Mouse (Mus musculus) adrenal gland, adult (tissue): Measurements from ENCODE around the gene Mrpl40.
A peak's percentile ranks its signal among the peaks of the same experiment; 100 is the strongest.
"Not testable (repeated sequence)": the region's sequence is repeated elsewhere in the genome, so short reads cannot be mapped to it uniquely, and the experiment has no call there.

Source experiments
- DNase-seq, 2 experiments: peaks; one replicate each; pipeline ENCODE4 v3.0.0; 2022 to 2023; ENCODE audit warnings: low spot score in 1 of 2; ENCODE audit not compliant: inconsistent age in 2 of 2

Gene Mrpl40

GRCm38 (mm10) chr16:18876442-18877308, at the start of gene Mrpl40, which contains the start of gene Hira:
Gene Mrpl40 (minus strand): TSS chr16:18876862.
Gene Hira (plus strand): TSS chr16:18877037.
- DNase-seq, result peak; percentile 98 to 99

- peak in 1 of 2 experiments; percentile 25 for DNase-seq
Observed at GRCm38 (mm10) chr16:18921771-18922170, 45.1 kb upstream of the Mrpl40 start.

- no peak for DNase-seq
Observed at GRCm38 (mm10) chr16:18916064-18916463, 39.4 kb upstream of the Mrpl40 start.

GRCm38 (mm10) chr16:18905648-18906047, 29.0 kb upstream of the Mrpl40 start:
- no peak for DNase-seq

GRCm38 (mm10) chr16:18896429-18896828, 19.8 kb upstream of the Mrpl40 start:
- no peak for DNase-seq

- DNase-seq, result no peak
Observed at GRCm38 (mm10) chr16:18895249-18895648, 18.6 kb upstream of the Mrpl40 start.

- no peak for DNase-seq
Observed at GRCm38 (mm10) chr16:18893840-18894372, 17.2 kb upstream of the Mrpl40 start.

- DNase-seq, result no peak
Observed at GRCm38 (mm10) chr16:18884044-18884443, 7.4 kb upstream of the Mrpl40 start.

GRCm38 (mm10) chr16:18878091-18878720, 1.5 kb upstream of the Mrpl40 start:
- DNase-seq, result no peak

- DNase-seq, result peak in 1 of 2 experiments; percentile 90
Observed at GRCm38 (mm10) chr16:18877386-18878090, 876 bp upstream of the Mrpl40 start.

- no peak for DNase-seq
Observed at GRCm38 (mm10) chr16:18876091-18876441, 596 bp downstream of the Mrpl40 start.

- not testable (repeated sequence) for DNase-seq
Observed at GRCm38 (mm10) chr16:18870495-18870894, 6.2 kb downstream of the Mrpl40 start.

- DNase-seq, result peak; percentile 83 to 92
Observed at GRCm38 (mm10) chr16:18860186-18860585, 16.5 kb downstream of the Mrpl40 start.

GRCm38 (mm10) chr16:18858551-18858950, 18.1 kb downstream of the Mrpl40 start:
- DNase-seq, result peak; percentile 25 to 90

- DNase-seq, result not testable (repeated sequence)
Observed at GRCm38 (mm10) chr16:18849521-18850190, 27.0 kb downstream of the Mrpl40 start.

- no peak for DNase-seq
Observed at GRCm38 (mm10) chr16:18846301-18846820, 30.3 kb downstream of the Mrpl40 start.

GRCm38 (mm10) chr16:18838346-18838745, 38.3 kb downstream of the Mrpl40 start:
- DNase-seq, result no peak

- DNase-seq, result peak; percentile 94 to 98
Observed at GRCm38 (mm10) chr16:18836468-18837208, 40.0 kb downstream of the Mrpl40 start, which contains the start of the genes 2510002D24Rik and Gm28539. Gene 2510002D24Rik (plus strand): TSS chr16:18836578. Gene Gm28539 (plus strand): TSS chr16:18836584.

- DNase-seq, result no peak
Observed at GRCm38 (mm10) chr16:18836073-18836467, 40.6 kb downstream of the Mrpl40 start.

GRCm38 (mm10) chr16:18833486-18833885, 43.2 kb downstream of the Mrpl40 start:
- no peak for DNase-seq
